Comparison of ENCODE assay signal across 8 mouse cellular contexts in the genomic region with DNA sequence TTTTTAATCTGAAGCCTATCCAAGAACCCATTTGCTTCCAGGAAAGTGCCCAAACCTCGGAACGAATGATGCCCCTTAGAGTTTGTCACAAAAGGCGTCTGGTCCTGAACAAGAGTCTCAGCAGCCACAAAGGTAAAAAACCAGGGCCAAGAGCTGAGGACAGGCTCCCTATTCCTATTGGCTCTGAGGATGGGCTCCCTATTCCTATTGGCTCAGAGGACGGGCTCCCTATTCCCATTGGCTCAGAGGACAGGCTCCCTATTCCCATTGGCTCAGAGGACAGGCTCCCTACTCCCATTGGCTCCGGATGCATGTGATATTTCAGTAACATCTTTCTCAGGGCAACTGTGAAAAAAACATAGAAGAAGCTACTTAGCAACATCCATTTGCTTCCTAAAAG. TPM values are rescaled to one million over a fixed set of nuclear protein-coding genes. Genes with fewer than 3 reads are reported as not detected.
DNase-seq lines count a peak whose midpoint lies in the region; ATAC-seq and TF ChIP-seq lines count a peak whose summit lies in the region.

No protein-coding gene starts in this region.

- H3K4me1 ChIP-seq in testis, adult 2 months (ENCODE audit: control insufficient read depth, insufficient read depth, low read length), result peaks cover 8% of the 10 kb centered on the region
- peaks cover 49% of the 10 kb centered on the region for H3K4me1 ChIP-seq in hindbrain, embryonic 15.5 days (replicated peaks)
- peaks cover 49% of the 10 kb centered on the region for H3K4me1 ChIP-seq in neural tube, embryonic 15.5 days

- no peaks in the 10 kb centered on the region for H3K9me3 ChIP-seq in hindbrain, embryonic 15.5 days
- no peaks in the 10 kb centered on the region for H3K9me3 ChIP-seq in neural tube, embryonic 15.5 days (replicated peaks)

- no peak for DNase-seq in frontal cortex, postnatal 25 days (ENCODE audit: low spot score in 2 of 2)
- DNase-seq in testis, postnatal 10 days (ENCODE audit: low spot score), result no peak
- DNase-seq in left cerebral cortex, adult 9 months (ENCODE audit: low spot score in 2 of 2), result no peak
- DNase-seq in spleen, postnatal 10 days (ENCODE audit: low spot score in 2 of 2), result no peak

- no peak for TF ChIP-seq POLR2A in testis, adult 2 months (IDR thresholded peaks at IDR 0.05; ENCODE audit: control insufficient read depth, low read depth, low read length)

- no peak overlapping the region for H3K9ac ChIP-seq in hindbrain, embryonic 15.5 days
- H3K9ac ChIP-seq in neural tube, embryonic 15.5 days (replicated peaks), result no peak overlapping the region

- H3K36me3 ChIP-seq in testis, adult 2 months (ENCODE audit: control insufficient read depth, insufficient read depth, low read length), result no peaks in the 10 kb centered on the region
- peaks cover 6% of the 10 kb centered on the region; the same call in 1 of the 2 replicates for H3K36me3 ChIP-seq in hindbrain, embryonic 15.5 days
- H3K36me3 ChIP-seq in neural tube, embryonic 15.5 days, result peaks cover 4% of the 10 kb centered on the region; the same call in 1 of the 2 replicates

- no peak overlapping the region for H3K27ac ChIP-seq in testis, adult 2 months (ENCODE audit: control insufficient read depth, insufficient read depth, low read depth, low read length)
- H3K27ac ChIP-seq in hindbrain, embryonic 15.5 days (replicated peaks), result no peak overlapping the region; the same call in 1 of the 2 replicates
- H3K27ac ChIP-seq in neural tube, embryonic 15.5 days (replicated peaks), result no peak overlapping the region

- 77% methylated on average over 5 of the region's 5 CpGs for WGBS in hindbrain, embryonic 15.5 days
- 81% methylated on average over 5 of the region's 5 CpGs for WGBS in neural tube, embryonic 15.5 days

- H3K4me2 ChIP-seq in hindbrain, embryonic 15.5 days, result 0 out of 2 replicates have a peak overlapping the region, but pooled peaks have one; percentile 7
- no peak overlapping the region; the same call in 1 of the 2 replicates for H3K4me2 ChIP-seq in neural tube, embryonic 15.5 days

- no peak for TF ChIP-seq CTCF in testis, adult 2 months (IDR thresholded peaks at IDR 0.05; ENCODE audit: control insufficient read depth, insufficient read depth, insufficient replicate concordance, low read depth, low read length)

- H3K4me3 ChIP-seq in testis, adult 2 months (ENCODE audit: control insufficient read depth, low read depth, low read length), result peak overlapping the region; percentile 7; the same call in 1 of the 2 replicates
- H3K4me3 ChIP-seq in hindbrain, embryonic 15.5 days, result no peak overlapping the region
- no peak overlapping the region for H3K4me3 ChIP-seq in neural tube, embryonic 15.5 days (replicated peaks)

- peak; percentile 77; the same call in 1 of the 2 replicates for ATAC-seq in frontal cortex, adult (ENCODE audit: low TSS enrichment)
- peak; percentile 39 for ATAC-seq in hindbrain, embryonic 15.5 days (ENCODE audit: low FRiP score, low read depth)
- ATAC-seq in neural tube, embryonic 15.5 days (ENCODE audit: low FRiP score), result peak; percentile 43; the same call in 1 of the 2 replicates

- no peaks in the 10 kb centered on the region for H3K27me3 ChIP-seq in testis, adult 2 months (ENCODE audit: control insufficient read depth, insufficient read depth, low read length)
- H3K27me3 ChIP-seq in hindbrain, embryonic 15.5 days, result no peaks in the 10 kb centered on the region
- H3K27me3 ChIP-seq in neural tube, embryonic 15.5 days (replicated peaks), result no peaks in the 10 kb centered on the region

RNA-seq across cellular contexts. Expression of gene Igf2bp3, which starts 5.8 kb away (rescaled TPM):
- polyA plus RNA-seq in testis, adult 2 months (2012; rRNA removed), result 68.9 and 76.0 TPM in 2 replicates
- 23.3 and 24.9 TPM in 2 replicates for polyA plus RNA-seq in hindbrain, embryonic 15.5 days (2015; fragmentation: Nextera tagmentation; extraction: Ambion mirVana)
- polyA plus RNA-seq in neural tube, embryonic 15.5 days (2015; fragmentation: Nextera tagmentation; extraction: Ambion mirVana), result 18.8 and 29.9 TPM in 2 replicates

RNA-seq across cellular contexts. Expression of gene Tra2a, which starts 54.9 kb away (rescaled TPM):
- 36.2 and 45.4 TPM in 2 replicates for polyA plus RNA-seq in testis, adult 2 months (2012; rRNA removed)
- 105 and 111 TPM in 2 replicates for polyA plus RNA-seq in hindbrain, embryonic 15.5 days (2015; fragmentation: Nextera tagmentation; extraction: Ambion mirVana)
- 102 and 109 TPM in 2 replicates for polyA plus RNA-seq in neural tube, embryonic 15.5 days (2015; fragmentation: Nextera tagmentation; extraction: Ambion mirVana)
